Mouse (Mus musculus): Measurements from ENCODE around the gene Edc3. TPM values are rescaled to one million over a fixed set of nuclear protein-coding genes. Genes with fewer than 3 reads are reported as not detected.
"Not testable (repeated sequence)": the region's sequence is repeated elsewhere in the genome, so short reads cannot be mapped to it uniquely, and the experiment has no call there.

Edc3 gene
- polyA plus RNA-seq, 1 experiment, result 8.1 TPM

GRCm38 (mm10) chr9:57698466-57699150, 9.7 kb upstream of the Edc3 start:
- Histone ChIP-seq H3K27ac (ENCODE audit: control insufficient read depth, insufficient read depth, low read depth, low read length) (no peak overlapping the region), H3K4me1 (ENCODE audit: control insufficient read depth, insufficient read depth, low read length) (peaks cover 11% of the 10 kb centered on the region), H3K27me3 (ENCODE audit: control insufficient read depth, insufficient read depth, low read length) (0 out of 2 replicates have a peak, but pooled peaks cover 2% of the 10 kb centered on the region), H3K4me3 (ENCODE audit: control insufficient read depth, low read depth, low read length) (no peak overlapping the region), H3K36me3 (ENCODE audit: control insufficient read depth, insufficient read depth, low read length) (no peaks in the 10 kb centered on the region)
- TF ChIP-seq POLR2A (IDR thresholded peaks at IDR 0.05; ENCODE audit: control insufficient read depth, low read depth, low read length) (no peak), CTCF (IDR thresholded peaks at IDR 0.05; ENCODE audit: control insufficient read depth, insufficient read depth, insufficient replicate concordance, low read depth, low read length) (no peak)

- Histone ChIP-seq H3K27me3 (ENCODE audit: control insufficient read depth, insufficient read depth, low read length) (no peaks in the 10 kb centered on the region), H3K4me1 (ENCODE audit: control insufficient read depth, insufficient read depth, low read length) (no peaks in the 10 kb centered on the region; the same call in 1 of the 2 replicates), H3K4me3 (ENCODE audit: control insufficient read depth, low read depth, low read length) (no peak overlapping the region), H3K27ac (ENCODE audit: control insufficient read depth, insufficient read depth, low read depth, low read length) (no peak overlapping the region), H3K36me3 (ENCODE audit: control insufficient read depth, insufficient read depth, low read length) (no peaks in the 10 kb centered on the region)
- no peak for TF ChIP-seq CTCF (IDR thresholded peaks at IDR 0.05; ENCODE audit: control insufficient read depth, insufficient read depth, insufficient replicate concordance, low read depth, low read length)
Observed at GRCm38 (mm10) chr9:57706496-57706895, 1.8 kb upstream of the Edc3 start.

GRCm38 (mm10) chr9:57708720-57709274, 457 bp downstream of the Edc3 start:
- Histone ChIP-seq H3K27ac (ENCODE audit: control insufficient read depth, insufficient read depth, low read depth, low read length) (peak overlapping the region; percentile 89), H3K27me3 (ENCODE audit: control insufficient read depth, insufficient read depth, low read length) (no peaks in the 10 kb centered on the region)
- no peak for TF ChIP-seq CTCF (IDR thresholded peaks at IDR 0.05; ENCODE audit: control insufficient read depth, insufficient read depth, insufficient replicate concordance, low read depth, low read length)
- TF ChIP-seq POLR2A (IDR thresholded peaks at IDR 0.05; ENCODE audit: control insufficient read depth, low read depth, low read length), result no peak

GRCm38 (mm10) chr9:57710214-57710613, 1.9 kb downstream of the Edc3 start:
- H3K4me1 ChIP-seq (ENCODE audit: control insufficient read depth, insufficient read depth, low read length); H3K36me3 ChIP-seq (ENCODE audit: control insufficient read depth, insufficient read depth, low read length); H3K27ac ChIP-seq (ENCODE audit: control insufficient read depth, insufficient read depth, low read depth, low read length); H3K27me3 ChIP-seq (ENCODE audit: control insufficient read depth, insufficient read depth, low read length); H3K4me3 ChIP-seq (ENCODE audit: control insufficient read depth, low read depth, low read length): not testable (repeated sequence)

More at GRCm38 (mm10) chr9:57708720-57709274, 457 bp downstream of the Edc3 start:
- Histone ChIP-seq H3K4me3 (ENCODE audit: control insufficient read depth, low read depth, low read length) (peak overlapping the region; percentile 99), H3K4me1 (ENCODE audit: control insufficient read depth, insufficient read depth, low read length) (no peaks in the 10 kb centered on the region; the same call in 1 of the 2 replicates), H3K36me3 (ENCODE audit: control insufficient read depth, insufficient read depth, low read length) (no peaks in the 10 kb centered on the region)

- Histone ChIP-seq H3K4me3 (ENCODE audit: control insufficient read depth, low read depth, low read length) (no peak overlapping the region), H3K27ac (ENCODE audit: control insufficient read depth, insufficient read depth, low read depth, low read length) (no peak overlapping the region), H3K4me1 (ENCODE audit: control insufficient read depth, insufficient read depth, low read length) (no peaks in the 10 kb centered on the region; the same call in 1 of the 2 replicates), H3K36me3 (ENCODE audit: control insufficient read depth, insufficient read depth, low read length) (peaks cover 4% of the 10 kb centered on the region), H3K27me3 (ENCODE audit: control insufficient read depth, insufficient read depth, low read length) (no peaks in the 10 kb centered on the region)
- TF ChIP-seq POLR2A (IDR thresholded peaks at IDR 0.05; ENCODE audit: control insufficient read depth, low read depth, low read length) (no peak), CTCF (IDR thresholded peaks at IDR 0.05; ENCODE audit: control insufficient read depth, insufficient read depth, insufficient replicate concordance, low read depth, low read length) (peak; percentile 8; the same call in 1 of the 2 replicates)
Observed at GRCm38 (mm10) chr9:57712194-57712593, 3.9 kb downstream of the Edc3 start.

- no peak for TF ChIP-seq CTCF (IDR thresholded peaks at IDR 0.05; ENCODE audit: control insufficient read depth, insufficient read depth, insufficient replicate concordance, low read depth, low read length)
- TF ChIP-seq POLR2A (IDR thresholded peaks at IDR 0.05; ENCODE audit: control insufficient read depth, low read depth, low read length), result no peak
- Histone ChIP-seq H3K36me3 (ENCODE audit: control insufficient read depth, insufficient read depth, low read length) (peaks cover 4% of the 10 kb centered on the region), H3K4me3 (ENCODE audit: control insufficient read depth, low read depth, low read length) (no peak overlapping the region), H3K4me1 (ENCODE audit: control insufficient read depth, insufficient read depth, low read length) (no peaks in the 10 kb centered on the region; the same call in 1 of the 2 replicates), H3K27ac (ENCODE audit: control insufficient read depth, insufficient read depth, low read depth, low read length) (no peak overlapping the region), H3K27me3 (ENCODE audit: control insufficient read depth, insufficient read depth, low read length) (no peaks in the 10 kb centered on the region)
Observed at GRCm38 (mm10) chr9:57718408-57718807, 10.1 kb downstream of the Edc3 start.

- Histone ChIP-seq H3K4me1 (ENCODE audit: control insufficient read depth, insufficient read depth, low read length) (no peaks in the 10 kb centered on the region; the same call in 1 of the 2 replicates), H3K27me3 (ENCODE audit: control insufficient read depth, insufficient read depth, low read length) (no peaks in the 10 kb centered on the region), H3K27ac (ENCODE audit: control insufficient read depth, insufficient read depth, low read depth, low read length) (no peak overlapping the region), H3K36me3 (ENCODE audit: control insufficient read depth, insufficient read depth, low read length) (no peaks in the 10 kb centered on the region; the same call in none of the 2 replicates), H3K4me3 (ENCODE audit: control insufficient read depth, low read depth, low read length) (no peak overlapping the region)
- no peak for TF ChIP-seq CTCF (IDR thresholded peaks at IDR 0.05; ENCODE audit: control insufficient read depth, insufficient read depth, insufficient replicate concordance, low read depth, low read length)
- no peak for TF ChIP-seq POLR2A (IDR thresholded peaks at IDR 0.05; ENCODE audit: control insufficient read depth, low read depth, low read length)
Observed at GRCm38 (mm10) chr9:57720736-57721135, 12.4 kb downstream of the Edc3 start.

Data from testis, adult 2 months (tissue).